ENCODE assay signal across 9 mouse cellular contexts in genomic region chr1:89967585-89967984, GRCm38 (mm10). TPM values are rescaled to one million over a fixed set of nuclear protein-coding genes. Genes with fewer than 3 reads are reported as not detected.
DNase-seq lines count a peak whose midpoint lies in the region; ATAC-seq and TF ChIP-seq lines count a peak whose summit lies in the region.
"Had no signal": no experiment of that assay in that cellular context is flagged by ENCODE, and none has a peak within 500 bp of the region (broad histone marks: within the 10 kb centered on the region; RNA-seq: fewer than 3 reads in every experiment).

No protein-coding gene starts in this region.

- H3K4me3 ChIP-seq in heart, embryonic 11.5 days (ENCODE audit: low read depth, low read length), result peak overlapping the region; percentile 68
- peak overlapping the region; percentile 85 for H3K4me3 ChIP-seq in E14TG2a.4 (replicated peaks; ENCODE audit: low read length)
- peak overlapping the region; percentile 71; the same call in 1 of the 2 replicates for H3K4me3 ChIP-seq in forebrain, embryonic 12.5 days (replicated peaks)
- peak overlapping the region; percentile 58 for H3K4me3 ChIP-seq in limb, embryonic 14.5 days (replicated peaks; ENCODE audit: low read length)

- H3K9me3 ChIP-seq in heart, embryonic 11.5 days (replicated peaks; ENCODE audit: control insufficient read depth, low read length), result no peaks in the 10 kb centered on the region
- no peaks in the 10 kb centered on the region for H3K9me3 ChIP-seq in E14TG2a.4 (ENCODE audit: low read length)
- no peaks in the 10 kb centered on the region for H3K9me3 ChIP-seq in forebrain, embryonic 12.5 days
- no peaks in the 10 kb centered on the region for H3K9me3 ChIP-seq in limb, embryonic 14.5 days (ENCODE audit: control insufficient read depth, low read length)

- intact Hi-C loops in heart, postnatal 14 days (cut with DNase I), result no loop called here

- WGBS in heart, embryonic 11.5 days (ENCODE audit: insufficient replicate concordance), result 13% methylated on average over 9 of the region's 9 CpGs
- WGBS in forebrain, embryonic 12.5 days, result 29% methylated on average over 9 of the region's 9 CpGs
- WGBS in limb, embryonic 14.5 days, result 16% methylated on average over 9 of the region's 9 CpGs

- H3K4me2 ChIP-seq in heart, embryonic 11.5 days, result peak overlapping the region; percentile 95
- peak overlapping the region; percentile 97 for H3K4me2 ChIP-seq in forebrain, embryonic 12.5 days
- H3K4me2 ChIP-seq in limb, embryonic 14.5 days (replicated peaks; ENCODE audit: low read depth, low read length, severe bottlenecking), result peak overlapping the region; percentile 94

- H3K4me1 ChIP-seq in heart, embryonic 11.5 days (ENCODE audit: control insufficient read depth, insufficient read depth, low read length), result no peaks in the 10 kb centered on the region
- H3K4me1 ChIP-seq in E14TG2a.4 (replicated peaks; ENCODE audit: low read depth, low read length), result peaks cover 36% of the 10 kb centered on the region
- H3K4me1 ChIP-seq in forebrain, embryonic 12.5 days, result peaks cover 22% of the 10 kb centered on the region
- no peaks in the 10 kb centered on the region for H3K4me1 ChIP-seq in limb, embryonic 14.5 days (ENCODE audit: control insufficient read depth, insufficient read depth, low read length)

- H3K36me3 ChIP-seq in heart, embryonic 11.5 days (ENCODE audit: control insufficient read depth, insufficient read depth, low read length), result no peaks in the 10 kb centered on the region
- no peaks in the 10 kb centered on the region for H3K36me3 ChIP-seq in E14TG2a.4 (ENCODE audit: insufficient read depth, low read length)
- no peaks in the 10 kb centered on the region for H3K36me3 ChIP-seq in forebrain, embryonic 12.5 days (replicated peaks)
- H3K36me3 ChIP-seq in limb, embryonic 14.5 days (ENCODE audit: control insufficient read depth, insufficient read depth, low read length), result no peaks in the 10 kb centered on the region

- H3K27ac ChIP-seq in heart, embryonic 11.5 days (ENCODE audit: low read depth, low read length), result no peak overlapping the region
- H3K27ac ChIP-seq in forebrain, embryonic 12.5 days, result no peak overlapping the region
- H3K27ac ChIP-seq in limb, embryonic 14.5 days (replicated peaks; ENCODE audit: low read depth, low read length), result no peak overlapping the region

- no peak for ATAC-seq in heart, embryonic 11.5 days (replicated peaks; ENCODE audit: insufficient number of reproducible peaks, low FRiP score, low TSS enrichment)
- no peak for ATAC-seq in forebrain, embryonic 12.5 days (ENCODE audit: low FRiP score)
- no peak for ATAC-seq in limb, embryonic 14.5 days (ENCODE audit: low FRiP score, low read depth)

- no peak for DNase-seq in heart, postnatal 14 days
- DNase-seq in limb, embryonic 14.5 days (ENCODE audit: low spot score), result no peak
- no peak for DNase-seq in ovary, postnatal 14 days (ENCODE audit: low spot score)
- DNase-seq in adrenal gland, postnatal 4 days (ENCODE audit: low spot score in 2 of 2), result no peak
- DNase-seq in adrenal gland, adult 8-10 months, result no peak

- H3K27me3 ChIP-seq in heart, embryonic 11.5 days (ENCODE audit: control insufficient read depth, insufficient read depth, low read length), result peaks cover 57% of the 10 kb centered on the region
- H3K27me3 ChIP-seq in E14TG2a.4 (ENCODE audit: insufficient read depth, low read length), result peaks cover 87% of the 10 kb centered on the region
- peaks cover 98% of the 10 kb centered on the region for H3K27me3 ChIP-seq in forebrain, embryonic 12.5 days
- H3K27me3 ChIP-seq in limb, embryonic 14.5 days (ENCODE audit: control insufficient read depth, insufficient read depth, low read length), result peaks cover 48% of the 10 kb centered on the region

- no peak for TF ChIP-seq CTCF in E14TG2a.4 (conservative IDR thresholded peaks at IDR 0.05; ENCODE audit: low read length)

- TF ChIP-seq POLR2A in limb, embryonic 14.5 days (IDR thresholded peaks at IDR 0.05; ENCODE audit: borderline replicate concordance, extremely low read depth, insufficient read depth, insufficient read length), result no peak

- no peak overlapping the region for H3K9ac ChIP-seq in heart, embryonic 11.5 days (ENCODE audit: low read depth, low read length)
- H3K9ac ChIP-seq in forebrain, embryonic 12.5 days, result no peak overlapping the region
- H3K9ac ChIP-seq in limb, embryonic 14.5 days (ENCODE audit: low read depth, low read length, severe bottlenecking), result no peak overlapping the region

RNA-seq across cellular contexts. Expression of gene Gbx2, which starts 36.6 kb away (rescaled TPM):
- polyA plus RNA-seq in heart, embryonic 11.5 days (2014; fragmentation: Nextera tagmentation; extraction: Ambion mirVana), result 0.17 and 0.39 TPM in 2 replicates
- not detected for total RNA-seq in heart, postnatal 14 days (2021)
- 26.9 and 28.0 TPM in 2 replicates for polyA plus RNA-seq in forebrain, embryonic 12.5 days (2016; fragmentation: Nextera tagmentation; extraction: Ambion mirVana)
- 0.21 and 0.24 TPM in 2 replicates for polyA plus RNA-seq in limb, embryonic 14.5 days (2012; rRNA removed)
- 0.17 and 0.33 TPM in 2 replicates for polyA plus RNA-seq in limb, embryonic 14.5 days (2014; fragmentation: Nextera tagmentation; extraction: Ambion mirVana)
- total RNA-seq in adrenal gland, postnatal 4 days (2021), result not detected
- not detected for total RNA-seq in adrenal gland, adult 8-10 months (2022)
- total RNA-seq: gastrocnemius, postnatal 4 days had no signal

RNA-seq across cellular contexts. Expression of gene Asb18, which starts 46.9 kb away (rescaled TPM):
- 0.26 and 0.52 TPM in 2 replicates for polyA plus RNA-seq in heart, embryonic 11.5 days (2014; fragmentation: Nextera tagmentation; extraction: Ambion mirVana)
- total RNA-seq in heart, postnatal 14 days (2021), result 10 to 100 TPM; 13.4 to 15.9 TPM
- 0.17 and 0.44 TPM in 2 replicates for polyA plus RNA-seq in forebrain, embryonic 12.5 days (2016; fragmentation: Nextera tagmentation; extraction: Ambion mirVana)
- polyA plus RNA-seq in limb, embryonic 14.5 days (2012; rRNA removed), result 0.38 and 0.61 TPM in 2 replicates
- polyA plus RNA-seq in limb, embryonic 14.5 days (2014; fragmentation: Nextera tagmentation; extraction: Ambion mirVana), result 0.06 and 0.11 TPM in 2 replicates
- total RNA-seq in adrenal gland, postnatal 4 days (2021), result under 1 TPM in 1 of 2 experiments, not detected in 1; 0.28 TPM
- not detected for total RNA-seq in adrenal gland, adult 8-10 months (2022)

Comparison
In these comparisons a context has a peak if more than half of its experiments do, and no peak if none do; other contexts are left out.
1. RNA of gene Asb18, which starts 46.9 kb away (total RNA-seq): 13.4 to 15.9 TPM in heart, postnatal 14 days; 0.28 TPM in adrenal gland, postnatal 4 days and not detected in adrenal gland, adult 8-10 months; every median in the first group is over 10 times any median in the second.
2. Peak in every context shown above with its lines, with median percentiles within 50 percentile points of each other: H3K4me2 ChIP-seq and H3K4me3 ChIP-seq.